Mouse (Mus musculus) brain, adult 10 weeks (tissue): ENCODE data around the gene Nck1. TPM values are rescaled to one million over a fixed set of nuclear protein-coding genes. Genes with fewer than 3 reads are reported as not detected.

ENCODE experiments used
- polyA plus RNA-seq: library from polyadenylated mRNA; stranded (reverse); fragments of 350-450 nt; fragmentation: Illumina TruSeq; extraction: RNeasy Lipid Tissue Mini Kit (QIAGEN cat#74804); gene quantifications from one replicate; pipeline ENCODE4 v1.2.3, GENCODE M21; 2015; ENCODE audit warnings: low read depth, low replicate concordance

Gene Nck1
- polyA plus RNA-seq = 54.1 TPM

DNA sequence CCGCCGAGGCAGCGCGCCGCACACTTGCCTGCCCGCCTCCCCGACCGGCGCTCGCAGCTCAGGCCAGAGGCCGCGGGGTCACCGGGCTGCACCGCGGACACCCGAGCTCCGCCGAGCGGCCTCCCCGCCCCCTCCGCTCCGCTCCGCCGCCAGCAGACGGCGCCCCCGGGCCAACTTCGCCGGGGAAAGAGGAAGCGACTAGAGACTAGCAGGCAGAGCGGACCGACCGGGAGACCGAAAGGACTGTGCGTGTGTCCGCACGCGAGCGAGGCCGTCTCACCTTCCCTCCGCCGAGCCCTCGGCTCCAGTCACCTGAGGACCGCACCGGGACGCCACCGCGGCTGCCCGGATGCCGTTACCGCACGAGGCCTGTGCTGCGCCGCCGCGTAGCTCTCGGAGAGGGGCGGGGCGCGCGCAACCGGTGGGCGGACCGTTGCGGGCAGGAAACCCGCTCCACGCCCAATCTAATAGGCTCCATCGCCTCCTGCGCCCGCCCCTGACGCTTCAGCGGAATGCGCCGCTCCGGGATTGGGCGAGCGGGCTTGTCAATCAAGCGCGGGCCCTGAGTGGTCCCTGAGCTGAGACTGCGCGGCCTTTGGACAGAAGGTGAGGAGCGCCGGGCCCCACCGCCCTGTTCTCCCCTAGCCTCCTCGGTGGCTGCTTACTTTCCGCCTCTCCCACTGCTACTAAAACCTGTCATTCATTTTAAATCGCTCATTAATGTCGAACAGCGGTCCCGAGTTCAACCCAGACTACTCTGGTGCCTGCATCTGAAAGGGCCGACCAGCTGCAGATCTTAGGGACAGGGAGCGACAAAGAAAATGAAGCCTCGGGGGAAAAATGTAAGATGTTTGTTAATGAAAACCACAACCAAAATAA lies at the start of gene Nck1:
TSS of gene Nck1 (minus strand) at position 420 of the 879 bp plus-strand sequence.

GRCm38 (mm10) chr9:100570626-100571233 lies 24.8 kb upstream of the Nck1 start, which contains the start of gene Slc35g2:
Gene Slc35g2 (minus strand): TSS chr9:100571090.

DNA sequence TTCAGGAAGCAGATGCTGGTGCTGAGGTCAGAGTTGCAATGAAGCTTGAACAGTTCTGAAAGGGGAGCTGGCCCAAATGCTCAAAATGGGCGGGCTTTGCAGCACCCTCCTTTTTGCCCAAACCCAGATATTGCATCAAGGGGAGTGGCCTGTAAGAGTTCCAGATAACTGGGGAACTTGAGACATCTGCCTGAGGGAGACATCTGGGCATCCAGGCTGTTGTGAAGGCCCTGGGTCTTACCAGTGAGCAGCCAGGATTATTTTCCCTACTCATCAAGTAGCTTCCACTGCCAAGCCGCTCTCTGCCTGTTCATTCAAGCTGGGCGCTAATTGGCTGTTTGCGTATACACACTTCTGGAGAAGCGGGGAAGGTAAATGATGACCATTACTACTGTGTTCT lies 59.5 kb downstream of the Nck1 start, which contains the start of gene Il20rb:
TSS of gene Il20rb (minus strand) at position 358 of the 400 bp plus-strand sequence.

Other genes starting within 250 kb of the Nck1 start
- gene Il20rb, start 59.3 kb downstream of the Nck1 start, polyA plus RNA-seq = 1.7 TPM
- gene Slc35g2, start 25.0 kb upstream of the Nck1 start, polyA plus RNA-seq = 39.8 TPM
- gene Stag1, start 51.7 kb upstream of the Nck1 start, polyA plus RNA-seq = 17.4 TPM